Mouse (Mus musculus): ENCODE results near the gene Tsc22d3.

DNA sequence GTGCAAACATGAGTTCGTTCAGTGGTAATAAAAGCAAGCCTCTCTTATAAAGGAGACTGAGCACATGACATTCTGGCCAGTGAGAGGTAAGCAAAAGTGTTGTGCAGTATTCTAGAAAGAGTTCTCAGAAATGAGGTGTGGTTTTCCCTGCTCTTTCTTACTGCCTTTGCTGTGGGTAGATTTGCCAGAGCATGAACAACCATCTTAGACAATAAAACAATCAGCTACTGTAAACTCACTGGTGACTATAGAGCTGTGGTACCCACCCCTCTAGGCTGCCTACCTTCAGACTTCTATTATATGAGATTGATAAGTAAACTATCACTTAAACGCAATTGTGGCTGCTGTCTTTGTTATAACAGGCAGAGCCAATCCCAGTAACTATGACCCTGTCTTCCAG lies 69.1 kb downstream of the Tsc22d3 start:
- TF ChIP-seq CTCF (IDR thresholded peaks at IDR 0.05; ENCODE audit: low read depth) (no peak), EP300 (IDR thresholded peaks at IDR 0.05; ENCODE audit: low read depth) (no peak)

Data from liver, postnatal 0 days (tissue).